Mouse (Mus musculus): ENCODE measurements around the gene Mitd1. TPM values are rescaled to one million over a fixed set of nuclear protein-coding genes. Genes with fewer than 3 reads are reported as not detected.

Gene Mitd1
- total and polyA plus RNA-seq, 2 experiments from 2014 or later = 8.1 to 11.9 TPM

DNA sequence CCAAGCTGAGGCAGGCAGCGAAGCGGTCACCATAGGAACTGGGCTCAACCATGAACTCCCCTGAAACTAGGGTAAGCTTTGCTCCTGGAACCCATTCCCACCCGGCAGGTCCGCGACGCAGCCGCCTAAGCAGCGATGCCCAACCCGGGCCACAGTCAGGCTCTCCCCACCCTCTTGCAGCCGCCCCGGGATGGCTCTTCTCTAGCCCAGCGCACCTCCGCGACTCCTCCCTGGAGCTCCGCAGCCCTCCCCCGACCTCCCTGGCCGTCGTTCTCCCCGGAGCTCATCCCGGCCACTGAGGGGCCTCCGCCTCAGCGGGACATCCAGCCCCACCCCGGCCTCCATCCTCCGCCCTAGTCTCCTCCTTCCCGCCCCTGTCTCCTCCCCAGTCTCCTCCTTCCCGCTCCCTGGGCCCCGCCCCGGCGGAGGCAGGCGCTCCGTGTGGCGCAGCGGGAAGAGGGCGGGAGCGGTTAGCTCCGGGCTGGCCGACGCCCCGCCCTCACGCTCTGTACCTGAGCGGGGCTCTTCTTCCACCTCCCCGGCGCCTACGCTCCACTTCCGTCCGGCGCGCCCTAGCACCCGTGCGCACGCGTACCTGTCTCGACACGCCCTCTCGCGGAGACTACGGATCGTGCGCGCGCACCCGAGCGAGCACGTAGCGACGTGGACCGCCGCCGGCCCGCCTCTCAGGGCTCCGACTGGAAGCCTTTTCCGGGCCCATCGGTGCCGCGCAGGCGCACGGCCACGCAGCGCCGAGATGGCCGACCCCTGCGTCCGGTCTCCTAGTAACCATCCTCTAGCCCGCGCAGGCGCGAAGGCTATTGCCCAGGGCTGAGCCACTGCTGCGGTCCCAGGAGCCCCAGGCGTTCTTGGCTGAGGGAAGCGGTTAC is 25.5 kb downstream of the Mitd1 start:
- Histone ChIP-seq H3K4me1 (ENCODE audit: insufficient read depth) (no peaks in the 10 kb centered on the region), H3K9me3 (ENCODE audit: low read length) (no peaks in the 10 kb centered on the region), H3K27me3 (ENCODE audit: insufficient read depth, low read length) (peaks cover 3% of the 10 kb centered on the region; the same call in 1 of the 2 replicates), H3K4me3 (ENCODE audit: low read depth, low read length) (peak overlapping the region; percentile 82), H3K36me3 (ENCODE audit: insufficient read depth) (no peaks in the 10 kb centered on the region), H3K4me2 (ENCODE audit: low read depth) (peak overlapping the region; percentile 70), H3K27ac (ENCODE audit: low read depth, low read length) (peak overlapping the region; percentile 86), H3K9ac (peak overlapping the region; percentile 63)
- peak; percentile 72 for TF ChIP-seq CTCF (IDR thresholded peaks at IDR 0.05; ENCODE audit: low read depth)
- ATAC-seq (peak; percentile 95), DNase-seq (peak; percentile 100)
- WGBS = 1% methylated on average over 83 of the region's 90 CpGs

GRCm38 (mm10) chr1:37850696-37851095 is 39.5 kb downstream of the Mitd1 start:
- 66% methylated on average over 2 of the region's 2 CpGs for WGBS
- Histone ChIP-seq H3K27me3 (ENCODE audit: insufficient read depth, low read length) (no peaks in the 10 kb centered on the region), H3K4me3 (ENCODE audit: low read depth, low read length) (no peak overlapping the region), H3K36me3 (ENCODE audit: insufficient read depth) (peaks cover 14% of the 10 kb centered on the region; the same call in 1 of the 2 replicates), H3K4me1 (ENCODE audit: insufficient read depth) (no peaks in the 10 kb centered on the region), H3K9ac (no peak overlapping the region), H3K4me2 (ENCODE audit: low read depth) (no peak overlapping the region), H3K27ac (ENCODE audit: low read depth, low read length) (no peak overlapping the region), H3K9me3 (ENCODE audit: low read length) (no peaks in the 10 kb centered on the region)
- no peak for ATAC-seq
- DNase-seq = no peak
- no peak for TF ChIP-seq CTCF (IDR thresholded peaks at IDR 0.05; ENCODE audit: low read depth)

DNA sequence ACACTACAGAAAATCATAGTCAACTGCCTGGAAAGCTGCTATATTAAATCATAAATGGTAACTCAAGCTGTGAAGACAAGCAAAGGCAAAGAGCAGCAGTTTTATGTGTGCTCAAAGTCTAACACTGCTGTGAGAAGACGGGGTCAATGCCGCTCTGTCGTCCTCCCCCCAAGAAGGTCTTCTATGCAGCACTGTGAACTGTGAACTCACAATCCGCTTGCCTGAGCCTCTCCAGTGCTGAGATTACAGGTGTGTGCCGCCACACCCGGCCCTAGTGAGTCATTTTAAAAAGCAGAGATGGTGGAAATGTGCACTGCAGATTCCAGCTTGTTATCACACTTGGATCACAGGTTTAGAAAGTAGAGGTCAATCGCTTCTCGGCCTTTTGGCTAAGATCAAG is 43.3 kb downstream of the Mitd1 start:
- DNase-seq = no peak
- no peak for ATAC-seq
- H3K4me3 ChIP-seq (ENCODE audit: low read depth, low read length) = no peak overlapping the region
- TF ChIP-seq CTCF (IDR thresholded peaks at IDR 0.05; ENCODE audit: low read depth) = no peak
- H3K36me3 ChIP-seq (ENCODE audit: insufficient read depth) = 0 out of 2 replicates have a peak, but pooled peaks cover 6% of the 10 kb centered on the region
- no peaks in the 10 kb centered on the region for H3K4me1 ChIP-seq (ENCODE audit: insufficient read depth)
- no peak overlapping the region for H3K27ac ChIP-seq (ENCODE audit: low read depth, low read length)
- no peak overlapping the region for H3K4me2 ChIP-seq (ENCODE audit: low read depth)
- no peaks in the 10 kb centered on the region for H3K27me3 ChIP-seq (ENCODE audit: insufficient read depth, low read length)
- H3K9me3 ChIP-seq (ENCODE audit: low read length) = no peaks in the 10 kb centered on the region
- H3K9ac ChIP-seq = no peak overlapping the region
- 84% methylated on average over 8 of the region's 8 CpGs for WGBS

- Histone ChIP-seq H3K27me3 (ENCODE audit: insufficient read depth, low read length) (no peaks in the 10 kb centered on the region), H3K36me3 (ENCODE audit: insufficient read depth) (peaks cover 21% of the 10 kb centered on the region), H3K4me2 (ENCODE audit: low read depth) (no peak overlapping the region), H3K27ac (ENCODE audit: low read depth, low read length) (no peak overlapping the region), H3K9me3 (ENCODE audit: low read length) (no peaks in the 10 kb centered on the region), H3K9ac (no peak overlapping the region), H3K4me1 (ENCODE audit: insufficient read depth) (no peaks in the 10 kb centered on the region), H3K4me3 (ENCODE audit: low read depth, low read length) (no peak overlapping the region)
- ATAC-seq = no peak
- no peak for DNase-seq
- WGBS = 70% methylated on average over 2 of the region's 2 CpGs
- no peak for TF ChIP-seq CTCF (IDR thresholded peaks at IDR 0.05; ENCODE audit: low read depth)
These were observed 58.5 kb downstream of the Mitd1 start for GRCm38 (mm10) chr1:37831681-37832080.

Other genes with a start within 250 kb of the Mitd1 start
- 20.5 and 22.7 TPM in 2 replicates for gene 2010300C02Rik, start 170.3 kb downstream of the Mitd1 start, total RNA-seq (2014; rRNA removed)
- gene 2010300C02Rik, start 170.3 kb downstream of the Mitd1 start, polyA plus RNA-seq (2015; fragmentation: Nextera tagmentation; extraction: Ambion mirVana) = 10.4 and 13.6 TPM in 2 replicates
- 14.8 and 15.9 TPM in 2 replicates for gene Tsga10, start 24.0 kb downstream of the Mitd1 start, total RNA-seq (2014; rRNA removed)
- gene Tsga10, start 24.0 kb downstream of the Mitd1 start, polyA plus RNA-seq (2015; fragmentation: Nextera tagmentation; extraction: Ambion mirVana) = 10.2 and 10.3 TPM in 2 replicates
- gene Lipt1, start 18.7 kb downstream of the Mitd1 start, total RNA-seq (2014; rRNA removed) = 8.1 and 10.8 TPM in 2 replicates
- gene Lipt1, start 18.7 kb downstream of the Mitd1 start, polyA plus RNA-seq (2015; fragmentation: Nextera tagmentation; extraction: Ambion mirVana) = 5.7 TPM in 2 replicates
- gene Mrpl30, start 66 bp upstream of the Mitd1 start, total RNA-seq (2014; rRNA removed) = 105 and 153 TPM in 2 replicates
- 291 and 359 TPM in 2 replicates for gene Mrpl30, start 66 bp upstream of the Mitd1 start, polyA plus RNA-seq (2015; fragmentation: Nextera tagmentation; extraction: Ambion mirVana)
- gene Lyg2, start 26.1 kb upstream of the Mitd1 start, total RNA-seq (2014; rRNA removed) = 0.05 TPM in 1 of 2 replicates, not detected in the other
- not detected in 2 replicates for gene Lyg2, start 26.1 kb upstream of the Mitd1 start, polyA plus RNA-seq (2015; fragmentation: Nextera tagmentation; extraction: Ambion mirVana)
- gene Lyg1, start 67.3 kb upstream of the Mitd1 start, total RNA-seq (2014; rRNA removed) = not detected in 2 replicates
- gene Lyg1, start 67.3 kb upstream of the Mitd1 start, polyA plus RNA-seq (2015; fragmentation: Nextera tagmentation; extraction: Ambion mirVana) = not detected in 2 replicates
- 48.1 and 60.2 TPM in 2 replicates for gene Txndc9, start 107.5 kb upstream of the Mitd1 start, total RNA-seq (2014; rRNA removed)
- 126 and 129 TPM in 2 replicates for gene Txndc9, start 107.5 kb upstream of the Mitd1 start, polyA plus RNA-seq (2015; fragmentation: Nextera tagmentation; extraction: Ambion mirVana)
- 10.5 and 21.6 TPM in 2 replicates for gene Eif5b, start 107.6 kb upstream of the Mitd1 start, total RNA-seq (2014; rRNA removed)
- 13.7 and 18.1 TPM in 2 replicates for gene Eif5b, start 107.6 kb upstream of the Mitd1 start, polyA plus RNA-seq (2015; fragmentation: Nextera tagmentation; extraction: Ambion mirVana)
- 34.3 and 41.3 TPM in 2 replicates for gene Rev1, start 239.4 kb upstream of the Mitd1 start, total RNA-seq (2014; rRNA removed)
- 18.2 and 25.0 TPM in 2 replicates for gene Rev1, start 239.4 kb upstream of the Mitd1 start, polyA plus RNA-seq (2015; fragmentation: Nextera tagmentation; extraction: Ambion mirVana)

Data from forebrain, postnatal 0 days (tissue).